Mouse (Mus musculus): Measurements from ENCODE around the gene Dyx1c1. TPM values are rescaled to one million over a fixed set of nuclear protein-coding genes. Genes with fewer than 3 reads are reported as not detected.

Gene Dyx1c1
- polyA plus RNA-seq, 1 experiment from 2014 or later: 0.57 TPM

DNA sequence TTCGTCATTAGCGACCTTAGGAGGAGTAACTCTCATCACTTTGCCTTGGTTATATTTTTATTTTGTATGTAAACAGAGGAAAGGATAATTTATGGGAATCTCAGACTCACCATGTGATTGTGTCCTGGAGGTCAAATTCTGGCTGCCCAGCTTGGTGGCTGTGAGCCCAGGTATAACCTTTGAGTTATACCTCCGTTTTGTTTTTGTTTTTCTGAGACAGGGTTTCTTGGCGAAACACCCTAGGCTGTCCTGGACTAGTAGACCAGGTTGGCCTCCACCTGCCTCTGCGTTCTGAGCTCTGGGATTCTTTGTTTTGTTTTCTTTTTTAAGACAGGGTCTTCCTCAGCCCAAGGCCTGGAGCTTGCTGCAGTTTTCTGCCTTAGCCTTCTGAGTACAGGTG lies 30.1 kb downstream of the Dyx1c1 start:
- no peak overlapping the region for H3K4me2 ChIP-seq (ENCODE audit: low read depth, low read length)
- H3K4me3 ChIP-seq (ENCODE audit: low read length): no peak overlapping the region
- H3K9ac ChIP-seq (ENCODE audit: low read depth, low read length): no peak overlapping the region
- H3K9me3 ChIP-seq (ENCODE audit: control insufficient read depth, low read length): no peaks in the 10 kb centered on the region
- ATAC-seq: no peak
- peaks cover 3% of the 10 kb centered on the region for H3K4me1 ChIP-seq (ENCODE audit: control insufficient read depth, insufficient read depth, low read length)
- 83% methylated on average over 5 of the region's 5 CpGs for WGBS
- H3K36me3 ChIP-seq (ENCODE audit: control insufficient read depth, insufficient read depth, low read length): no peaks in the 10 kb centered on the region
- no peaks in the 10 kb centered on the region for H3K27me3 ChIP-seq (replicated peaks; ENCODE audit: control insufficient read depth, insufficient read depth, low read length)
- H3K27ac ChIP-seq (ENCODE audit: low read length): no peak overlapping the region

DNA sequence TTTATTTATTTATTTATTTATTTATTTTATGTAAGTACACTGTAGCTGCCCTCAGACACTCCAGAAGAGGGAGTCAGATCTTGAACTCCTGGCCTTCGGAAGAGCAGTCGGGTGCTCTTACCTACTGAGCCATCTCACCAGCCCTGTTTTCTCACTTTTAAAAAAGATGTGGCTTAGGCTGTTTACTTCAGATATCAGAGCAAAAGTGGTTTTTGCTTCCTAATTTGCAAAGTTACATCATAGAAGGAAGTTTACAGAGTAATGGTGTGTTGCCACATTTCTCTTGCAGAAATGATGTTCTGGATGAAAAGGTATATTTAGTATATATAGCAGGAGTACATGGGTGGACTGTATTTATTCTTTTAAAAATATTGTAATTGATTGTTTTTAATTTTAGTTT lies 32.8 kb downstream of the Dyx1c1 start:
- no peaks in the 10 kb centered on the region for H3K9me3 ChIP-seq (ENCODE audit: control insufficient read depth, low read length)
- H3K27ac ChIP-seq (ENCODE audit: low read length): no peak overlapping the region
- ATAC-seq: no peak
- no peaks in the 10 kb centered on the region for H3K27me3 ChIP-seq (replicated peaks; ENCODE audit: control insufficient read depth, insufficient read depth, low read length)
- WGBS: 96% methylated on average over 2 of the region's 2 CpGs
- peaks cover 2% of the 10 kb centered on the region for H3K4me1 ChIP-seq (ENCODE audit: control insufficient read depth, insufficient read depth, low read length)
- no peak overlapping the region for H3K4me3 ChIP-seq (ENCODE audit: low read length)
- no peaks in the 10 kb centered on the region for H3K36me3 ChIP-seq (ENCODE audit: control insufficient read depth, insufficient read depth, low read length)
- H3K4me2 ChIP-seq (ENCODE audit: low read depth, low read length): no peak overlapping the region
- no peak overlapping the region for H3K9ac ChIP-seq (ENCODE audit: low read depth, low read length)

DNA sequence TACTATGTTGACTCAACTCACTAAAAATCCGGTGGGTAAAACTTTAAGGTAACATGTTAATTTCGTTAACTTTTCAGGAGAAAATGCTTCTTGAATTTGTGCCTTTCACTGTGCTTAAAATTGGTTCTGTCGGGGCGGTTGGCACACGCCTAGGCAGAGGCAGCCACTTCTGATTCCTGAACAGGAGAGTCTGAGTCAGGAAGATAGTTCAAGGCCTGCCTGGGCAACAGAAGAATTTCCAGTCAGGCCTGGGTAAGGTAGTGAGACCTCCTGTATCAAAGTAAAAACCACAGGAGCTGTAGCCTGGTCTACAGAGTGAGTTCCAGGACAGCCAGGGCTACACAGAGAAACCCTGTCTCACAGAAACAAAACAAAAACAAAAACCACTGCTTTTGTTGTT lies 34.0 kb downstream of the Dyx1c1 start:
- Histone ChIP-seq H3K4me3 (ENCODE audit: low read length) (no peak overlapping the region), H3K27me3 (replicated peaks; ENCODE audit: control insufficient read depth, insufficient read depth, low read length) (no peaks in the 10 kb centered on the region), H3K36me3 (ENCODE audit: control insufficient read depth, insufficient read depth, low read length) (no peaks in the 10 kb centered on the region), H3K4me1 (ENCODE audit: control insufficient read depth, insufficient read depth, low read length) (no peaks in the 10 kb centered on the region), H3K27ac (ENCODE audit: low read length) (no peak overlapping the region), H3K9me3 (ENCODE audit: control insufficient read depth, low read length) (no peaks in the 10 kb centered on the region), H3K9ac (ENCODE audit: low read depth, low read length) (no peak overlapping the region), H3K4me2 (ENCODE audit: low read depth, low read length) (no peak overlapping the region)
- WGBS: 88% methylated on average over 5 of the region's 5 CpGs
- ATAC-seq: no peak

DNA sequence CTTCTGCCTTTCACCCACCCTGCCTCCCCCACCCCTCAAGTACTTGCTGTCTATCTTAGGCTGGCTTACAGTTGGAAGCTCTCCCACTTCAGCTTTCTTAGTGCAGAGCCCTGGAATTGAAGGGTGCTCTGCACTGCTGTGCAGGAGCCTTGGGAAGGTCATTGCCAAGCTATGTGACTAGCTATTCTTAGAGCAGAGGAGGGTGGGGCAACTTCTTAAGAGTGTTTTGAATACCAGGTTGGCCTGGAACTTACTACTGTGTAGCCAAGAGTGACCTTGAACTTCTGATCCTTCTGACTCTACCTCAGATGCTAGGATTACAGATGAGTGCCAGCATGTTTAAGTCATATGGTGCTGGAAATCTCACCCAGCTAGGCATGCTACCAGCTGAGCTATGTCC lies 37.6 kb downstream of the Dyx1c1 start:
- H3K36me3 ChIP-seq (ENCODE audit: control insufficient read depth, insufficient read depth, low read length): no peaks in the 10 kb centered on the region
- H3K4me3 ChIP-seq (ENCODE audit: low read length): no peak overlapping the region
- H3K27me3 ChIP-seq (replicated peaks; ENCODE audit: control insufficient read depth, insufficient read depth, low read length): no peaks in the 10 kb centered on the region
- ATAC-seq: no peak
- H3K9me3 ChIP-seq (ENCODE audit: control insufficient read depth, low read length): no peaks in the 10 kb centered on the region
- H3K4me1 ChIP-seq (ENCODE audit: control insufficient read depth, insufficient read depth, low read length): no peaks in the 10 kb centered on the region
- H3K9ac ChIP-seq (ENCODE audit: low read depth, low read length): no peak overlapping the region
- H3K4me2 ChIP-seq (ENCODE audit: low read depth, low read length): no peak overlapping the region
- no peak overlapping the region for H3K27ac ChIP-seq (ENCODE audit: low read length)

DNA sequence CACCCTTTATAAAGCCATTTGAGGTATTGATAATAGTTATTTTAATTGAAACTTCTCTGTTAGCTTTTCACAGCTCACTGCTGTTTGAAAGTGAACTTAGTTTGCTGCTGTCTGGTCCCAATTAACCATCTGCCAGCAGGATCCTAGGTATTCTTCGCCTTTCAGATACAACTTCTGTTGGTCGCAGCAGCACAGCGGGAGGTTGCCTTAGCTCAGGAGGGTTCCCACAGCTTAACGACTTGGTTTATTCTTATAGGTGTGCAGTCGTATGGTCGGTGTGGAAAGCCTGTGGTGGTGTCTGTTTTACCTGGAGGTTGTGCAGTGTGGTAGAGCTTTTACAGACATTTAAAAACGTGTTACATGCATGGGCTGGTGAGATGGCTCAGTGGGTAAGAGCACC lies 38.2 kb downstream of the Dyx1c1 start:
- no peak for ATAC-seq
- Histone ChIP-seq H3K4me3 (ENCODE audit: low read length) (no peak overlapping the region), H3K36me3 (ENCODE audit: control insufficient read depth, insufficient read depth, low read length) (no peaks in the 10 kb centered on the region), H3K4me2 (ENCODE audit: low read depth, low read length) (no peak overlapping the region), H3K27ac (ENCODE audit: low read length) (no peak overlapping the region), H3K9me3 (ENCODE audit: control insufficient read depth, low read length) (no peaks in the 10 kb centered on the region), H3K4me1 (ENCODE audit: control insufficient read depth, insufficient read depth, low read length) (no peaks in the 10 kb centered on the region), H3K27me3 (replicated peaks; ENCODE audit: control insufficient read depth, insufficient read depth, low read length) (no peaks in the 10 kb centered on the region), H3K9ac (ENCODE audit: low read depth, low read length) (no peak overlapping the region)
- 73% methylated on average over 7 of the region's 7 CpGs for WGBS

DNA sequence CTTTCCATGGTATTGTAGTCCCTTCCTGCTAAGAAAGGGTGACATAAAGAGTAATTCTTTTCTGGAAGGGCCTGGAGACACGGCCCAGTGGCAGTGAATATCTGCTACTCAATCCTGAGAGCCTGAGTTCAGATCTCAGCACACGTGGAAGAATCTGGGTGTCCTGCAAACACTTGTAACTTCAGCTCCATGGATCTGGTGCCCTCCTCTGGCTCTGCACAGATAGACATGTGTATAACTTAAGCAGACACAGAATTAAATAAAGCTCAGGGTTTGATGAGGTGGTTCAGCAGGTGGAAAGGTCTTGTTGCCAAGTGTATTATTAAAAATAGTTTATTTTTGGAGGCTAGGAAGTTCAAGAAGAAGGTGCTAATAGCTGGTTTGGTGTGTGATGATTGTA lies 41.9 kb downstream of the Dyx1c1 start:
- Histone ChIP-seq H3K4me2 (ENCODE audit: low read depth, low read length) (no peak overlapping the region), H3K9ac (ENCODE audit: low read depth, low read length) (no peak overlapping the region), H3K4me3 (ENCODE audit: low read length) (no peak overlapping the region), H3K27ac (ENCODE audit: low read length) (no peak overlapping the region), H3K4me1 (ENCODE audit: control insufficient read depth, insufficient read depth, low read length) (no peaks in the 10 kb centered on the region), H3K27me3 (replicated peaks; ENCODE audit: control insufficient read depth, insufficient read depth, low read length) (no peaks in the 10 kb centered on the region), H3K36me3 (ENCODE audit: control insufficient read depth, insufficient read depth, low read length) (no peaks in the 10 kb centered on the region), H3K9me3 (ENCODE audit: control insufficient read depth, low read length) (no peaks in the 10 kb centered on the region)
- ATAC-seq: no peak
- WGBS: 66% methylated on average over 2 of the region's 2 CpGs

DNA sequence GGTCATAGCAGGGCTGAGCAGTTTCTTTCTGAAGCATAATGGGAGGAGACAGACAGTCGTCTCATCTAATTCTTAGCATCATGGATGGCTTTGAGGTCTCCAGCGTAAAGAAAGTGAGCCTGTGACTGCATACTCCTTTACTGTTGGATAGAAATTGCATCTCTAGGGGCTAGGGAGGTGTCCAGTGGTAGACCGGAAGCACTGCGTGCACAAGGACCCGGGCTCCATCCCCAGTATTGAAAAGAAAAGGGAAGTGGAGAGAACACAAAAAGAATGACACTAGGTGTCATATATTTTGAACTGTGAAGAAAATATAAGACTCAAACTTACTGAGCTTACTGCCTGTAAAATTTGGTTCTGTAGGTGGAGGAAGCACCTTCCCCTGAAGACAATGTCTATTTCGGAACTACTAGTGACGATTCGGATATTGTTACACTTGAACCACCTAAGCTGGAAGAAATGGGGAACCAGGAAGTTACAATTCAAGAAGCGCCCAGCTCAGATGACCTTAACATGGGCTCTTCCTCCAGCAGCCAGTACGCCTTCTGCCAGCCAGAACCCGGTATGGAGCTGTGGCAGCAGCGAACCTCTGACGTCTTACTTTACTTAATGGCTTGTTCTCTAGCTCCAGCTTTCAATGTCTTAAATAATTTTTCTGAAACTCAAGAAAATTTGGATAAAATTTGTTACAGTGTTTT lies 42.9 kb downstream of the Dyx1c1 start:
- no peaks in the 10 kb centered on the region for H3K36me3 ChIP-seq (ENCODE audit: control insufficient read depth, insufficient read depth, low read length)

DNA sequence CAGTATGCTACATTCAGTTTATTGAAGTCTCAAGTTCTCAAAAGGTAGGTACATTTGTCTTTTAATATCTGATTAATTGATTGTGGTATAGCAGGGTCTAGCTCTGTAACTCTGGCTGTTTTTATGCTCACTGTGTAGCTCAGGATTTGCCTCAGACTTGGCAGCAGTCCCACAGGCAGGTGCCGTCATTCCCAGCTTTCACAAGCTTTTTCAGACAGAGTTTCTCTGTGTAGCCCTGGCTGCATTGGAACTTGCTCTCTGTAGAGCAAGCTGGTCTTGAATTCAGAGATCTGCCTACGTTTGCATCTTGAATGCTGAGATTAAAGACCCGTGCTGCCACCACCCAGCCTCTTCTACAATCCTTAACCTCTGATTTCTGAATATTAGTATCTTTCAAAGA lies 43.6 kb downstream of the Dyx1c1 start:
- no peaks in the 10 kb centered on the region for H3K27me3 ChIP-seq (replicated peaks; ENCODE audit: control insufficient read depth, insufficient read depth, low read length)
- 0 out of 2 replicates have a peak, but pooled peaks have one; percentile 46 for ATAC-seq
- H3K4me1 ChIP-seq (ENCODE audit: control insufficient read depth, insufficient read depth, low read length): no peaks in the 10 kb centered on the region
- H3K4me3 ChIP-seq (ENCODE audit: low read length): no peak overlapping the region
- no peak overlapping the region for H3K27ac ChIP-seq (ENCODE audit: low read length)
- WGBS: 53% methylated on average over 3 of the region's 3 CpGs
- H3K9me3 ChIP-seq (ENCODE audit: control insufficient read depth, low read length): no peaks in the 10 kb centered on the region
- H3K4me2 ChIP-seq (ENCODE audit: low read depth, low read length): no peak overlapping the region
- H3K36me3 ChIP-seq (ENCODE audit: control insufficient read depth, insufficient read depth, low read length): no peaks in the 10 kb centered on the region
- H3K9ac ChIP-seq (ENCODE audit: low read depth, low read length): no peak overlapping the region

More for the DNA sequence above, 42.9 kb downstream of the Dyx1c1 start:
- no peaks in the 10 kb centered on the region for H3K4me1 ChIP-seq (ENCODE audit: control insufficient read depth, insufficient read depth, low read length)
- ATAC-seq: no peak
- no peaks in the 10 kb centered on the region for H3K27me3 ChIP-seq (replicated peaks; ENCODE audit: control insufficient read depth, insufficient read depth, low read length)
- no peak overlapping the region for H3K27ac ChIP-seq (ENCODE audit: low read length)
- H3K4me3 ChIP-seq (ENCODE audit: low read length): no peak overlapping the region
- H3K4me2 ChIP-seq (ENCODE audit: low read depth, low read length): no peak overlapping the region
- no peaks in the 10 kb centered on the region for H3K9me3 ChIP-seq (ENCODE audit: control insufficient read depth, low read length)
- no peak overlapping the region for H3K9ac ChIP-seq (ENCODE audit: low read depth, low read length)
- WGBS: 86% methylated on average over 13 of the region's 13 CpGs

DNA sequence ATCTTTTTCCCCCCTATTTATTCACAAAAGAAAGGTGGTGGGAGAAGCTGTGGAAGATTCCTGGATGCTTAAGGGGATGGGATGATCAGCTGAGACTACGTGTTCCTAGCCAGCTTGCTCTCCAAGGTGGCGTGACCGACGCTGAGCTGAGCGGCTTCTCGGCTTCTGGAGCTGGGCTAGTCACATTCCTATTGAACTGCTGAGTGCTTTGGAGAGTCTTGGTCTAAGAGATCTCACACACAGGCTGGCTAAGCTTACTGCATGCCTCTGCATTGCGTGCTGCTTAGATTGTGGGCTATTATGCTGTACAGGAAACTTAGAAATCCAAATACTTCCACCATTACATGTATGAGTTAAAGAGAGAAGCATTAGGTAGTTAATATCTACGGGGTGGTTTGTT lies 45.5 kb downstream of the Dyx1c1 start:
- no peak overlapping the region for H3K4me2 ChIP-seq (ENCODE audit: low read depth, low read length)
- ATAC-seq: no peak

DNA sequence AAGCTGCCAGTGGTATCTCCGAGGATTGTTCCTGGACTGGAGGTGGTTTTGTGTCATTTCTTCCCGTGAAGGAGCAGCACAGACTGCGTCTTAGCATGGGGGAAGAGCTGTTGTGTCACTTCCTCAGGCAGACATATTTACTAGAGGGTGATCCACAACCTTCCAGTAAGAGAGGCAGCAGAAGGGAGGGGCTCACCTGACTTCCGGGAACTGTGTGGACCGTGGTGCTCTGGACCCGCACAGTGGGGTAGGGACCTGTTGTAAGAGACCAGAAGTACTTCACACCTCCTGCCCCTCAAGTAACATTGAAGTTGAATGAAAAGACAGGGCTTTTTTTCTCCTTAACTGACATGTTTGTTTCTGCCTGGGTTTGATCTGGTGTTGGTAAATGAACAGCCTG lies 46.5 kb downstream of the Dyx1c1 start:
- Histone ChIP-seq H3K4me3 (ENCODE audit: low read length) (no peak overlapping the region), H3K9me3 (ENCODE audit: control insufficient read depth, low read length) (no peaks in the 10 kb centered on the region), H3K4me2 (ENCODE audit: low read depth, low read length) (no peak overlapping the region), H3K4me1 (ENCODE audit: control insufficient read depth, insufficient read depth, low read length) (no peaks in the 10 kb centered on the region), H3K27ac (ENCODE audit: low read length) (no peak overlapping the region), H3K27me3 (replicated peaks; ENCODE audit: control insufficient read depth, insufficient read depth, low read length) (no peaks in the 10 kb centered on the region), H3K36me3 (ENCODE audit: control insufficient read depth, insufficient read depth, low read length) (no peaks in the 10 kb centered on the region), H3K9ac (ENCODE audit: low read depth, low read length) (no peak overlapping the region)
- WGBS: 88% methylated on average over 6 of the region's 6 CpGs
- ATAC-seq: no peak

More for the DNA sequence above, 45.5 kb downstream of the Dyx1c1 start:
- Histone ChIP-seq H3K36me3 (ENCODE audit: control insufficient read depth, insufficient read depth, low read length) (no peaks in the 10 kb centered on the region), H3K4me1 (ENCODE audit: control insufficient read depth, insufficient read depth, low read length) (no peaks in the 10 kb centered on the region), H3K9ac (ENCODE audit: low read depth, low read length) (no peak overlapping the region), H3K4me3 (ENCODE audit: low read length) (no peak overlapping the region), H3K9me3 (ENCODE audit: control insufficient read depth, low read length) (no peaks in the 10 kb centered on the region), H3K27ac (ENCODE audit: low read length) (no peak overlapping the region), H3K27me3 (replicated peaks; ENCODE audit: control insufficient read depth, insufficient read depth, low read length) (no peaks in the 10 kb centered on the region)
- 87% methylated on average over 8 of the region's 8 CpGs for WGBS

Data from intestine, embryonic 16.5 days (tissue).